Mouse (Mus musculus) megakaryocyte-erythroid progenitor cell, adult 5-6 weeks (primary cell): Measurements from ENCODE around the gene Hba-a2. TPM values are rescaled to one million over a fixed set of nuclear protein-coding genes. Genes with fewer than 3 reads are reported as not detected.

Source experiments
- ATAC-seq: replicated peaks from 2 replicates; pipeline ENCODE4 v1.8.0; 2016; ENCODE audit warnings: mild to moderate bottlenecking, inconsistent platforms; ENCODE audit not compliant: severe bottlenecking, poor library complexity, low FRiP score, low TSS enrichment
- total RNA-seq, 2 experiments: library from RNA; stranded (forward) in 1 of 2; stranded (reverse) in 1 of 2; fragments of 200-1000, 215-1000 nt in 1 of 2; fragments of >200 nt in 1 of 2; fragmentation: Nextera tagmentation in 1 of 2; gene quantifications; 2 replicates each; pipeline ENCODE4 v1.2.3; 2014 to 2017

The Hba-a2 gene
- total RNA-seq (2014; fragmentation: Nextera tagmentation) (268 and 358 TPM in 2 replicates), total RNA-seq (2017) (121 and 343 TPM in 2 replicates)

- ATAC-seq: peak; percentile 93
These were observed at the start of gene Hba-a2 for GRCm38 (mm10) chr11:32296203-32296602. Gene Hba-a2 (plus strand): TSS chr11:32296489.

- ATAC-seq: 0 out of 2 replicates have a peak, but pooled peaks have one; percentile 37
These were observed 49.2 kb upstream of the Hba-a2 start for GRCm38 (mm10) chr11:32247068-32247467.

GRCm38 (mm10) chr11:32248350-32248749 lies 47.9 kb upstream of the Hba-a2 start:
- no peak for ATAC-seq

- peak; percentile 88 for ATAC-seq
These were observed 45.2 kb upstream of the Hba-a2 start for GRCm38 (mm10) chr11:32250880-32251763.

- no peak for ATAC-seq
These were observed 43.2 kb upstream of the Hba-a2 start for GRCm38 (mm10) chr11:32253121-32253520.

- ATAC-seq: peak; percentile 97
These were observed 40.1 kb upstream of the Hba-a2 start for GRCm38 (mm10) chr11:32256146-32256545.

GRCm38 (mm10) chr11:32256566-32256965 lies 39.7 kb upstream of the Hba-a2 start:
- peak; percentile 11; the same call in 1 of the 2 replicates for ATAC-seq

GRCm38 (mm10) chr11:32262674-32263415 lies 33.4 kb upstream of the Hba-a2 start:
- no peak for ATAC-seq

- ATAC-seq: peak; percentile 78
These were observed 31.1 kb upstream of the Hba-a2 start for GRCm38 (mm10) chr11:32265117-32265738.

GRCm38 (mm10) chr11:32266194-32266593 lies 30.1 kb upstream of the Hba-a2 start:
- no peak for ATAC-seq

- ATAC-seq: no peak
These were observed 29.5 kb upstream of the Hba-a2 start for GRCm38 (mm10) chr11:32266776-32267175.

GRCm38 (mm10) chr11:32267188-32267884 lies 29.0 kb upstream of the Hba-a2 start, which contains the start of gene Nprl3:
Gene Nprl3 (minus strand): TSS chr11:32267707.
- peak; percentile 79 for ATAC-seq

- ATAC-seq: no peak
These were observed 28.3 kb upstream of the Hba-a2 start for GRCm38 (mm10) chr11:32267964-32268363.

- peak; percentile 84 for ATAC-seq
These were observed 27.3 kb upstream of the Hba-a2 start for GRCm38 (mm10) chr11:32268952-32269351.

- no peak for ATAC-seq
These were observed 25.1 kb upstream of the Hba-a2 start for GRCm38 (mm10) chr11:32271178-32271577.

- ATAC-seq: no peak
These were observed 19.9 kb upstream of the Hba-a2 start, which contains the start of gene Hba-x for GRCm38 (mm10) chr11:32276347-32276746. Gene Hba-x (plus strand): TSS chr11:32276400.

- ATAC-seq: no peak
These were observed 18.4 kb upstream of the Hba-a2 start for GRCm38 (mm10) chr11:32277736-32278457.

GRCm38 (mm10) chr11:32278458-32278957 lies 17.8 kb upstream of the Hba-a2 start:
- no peak for ATAC-seq
